Mouse (Mus musculus) cortical plate, adult 2 months (tissue): ENCODE data around the gene Avil. TPM values are rescaled to one million over a fixed set of nuclear protein-coding genes. Genes with fewer than 3 reads are reported as not detected.

Experiments used
- H3K27ac ChIP-seq: fragments of 200-500 bp; 2 replicates; pipeline ENCODE4 v1.5.1; 2012; ENCODE audit warnings: low read length, control low read depth, inconsistent platforms; ENCODE audit not compliant: insufficient read depth
- H3K4me1 ChIP-seq: fragments of 200-500 bp; 2 replicates; pipeline ENCODE4 v1.6.1; 2011; ENCODE audit warnings: low read length; ENCODE audit not compliant: control insufficient read depth, insufficient read depth
- H3K4me3 ChIP-seq: fragments of 200-500 bp; 2 replicates; pipeline ENCODE4 v1.5.1; 2011; ENCODE audit warnings: mild to moderate bottlenecking, low read length, control low read depth; ENCODE audit not compliant: insufficient read depth
- CTCF ChIP-seq: fragments of 200-500 bp; IDR thresholded peaks from 2 replicates; pipeline ENCODE4 v1.5.1; 2011; ENCODE audit warnings: mild to moderate bottlenecking, control low read depth, low read length; ENCODE audit not compliant: insufficient read depth; ENCODE audit errors: extremely low read depth
- POLR2A ChIP-seq: fragments of 200-500 bp; IDR thresholded peaks from 2 replicates; pipeline ENCODE4 v1.6.1; 2011; ENCODE audit warnings: mild to moderate bottlenecking, low read length, control low read depth; ENCODE audit not compliant: insufficient read depth; ENCODE audit errors: extremely low read depth
- polyA plus RNA-seq: library from polyadenylated mRNA; depleted of rRNA; stranded (reverse); fragments of >200 nt; gene quantifications from 2 replicates; pipeline ENCODE4 v1.2.3, GENCODE M21; 2012; rRNA removed

Avil gene
- polyA plus RNA-seq, 1 experiment = 0.19 TPM

DNA sequence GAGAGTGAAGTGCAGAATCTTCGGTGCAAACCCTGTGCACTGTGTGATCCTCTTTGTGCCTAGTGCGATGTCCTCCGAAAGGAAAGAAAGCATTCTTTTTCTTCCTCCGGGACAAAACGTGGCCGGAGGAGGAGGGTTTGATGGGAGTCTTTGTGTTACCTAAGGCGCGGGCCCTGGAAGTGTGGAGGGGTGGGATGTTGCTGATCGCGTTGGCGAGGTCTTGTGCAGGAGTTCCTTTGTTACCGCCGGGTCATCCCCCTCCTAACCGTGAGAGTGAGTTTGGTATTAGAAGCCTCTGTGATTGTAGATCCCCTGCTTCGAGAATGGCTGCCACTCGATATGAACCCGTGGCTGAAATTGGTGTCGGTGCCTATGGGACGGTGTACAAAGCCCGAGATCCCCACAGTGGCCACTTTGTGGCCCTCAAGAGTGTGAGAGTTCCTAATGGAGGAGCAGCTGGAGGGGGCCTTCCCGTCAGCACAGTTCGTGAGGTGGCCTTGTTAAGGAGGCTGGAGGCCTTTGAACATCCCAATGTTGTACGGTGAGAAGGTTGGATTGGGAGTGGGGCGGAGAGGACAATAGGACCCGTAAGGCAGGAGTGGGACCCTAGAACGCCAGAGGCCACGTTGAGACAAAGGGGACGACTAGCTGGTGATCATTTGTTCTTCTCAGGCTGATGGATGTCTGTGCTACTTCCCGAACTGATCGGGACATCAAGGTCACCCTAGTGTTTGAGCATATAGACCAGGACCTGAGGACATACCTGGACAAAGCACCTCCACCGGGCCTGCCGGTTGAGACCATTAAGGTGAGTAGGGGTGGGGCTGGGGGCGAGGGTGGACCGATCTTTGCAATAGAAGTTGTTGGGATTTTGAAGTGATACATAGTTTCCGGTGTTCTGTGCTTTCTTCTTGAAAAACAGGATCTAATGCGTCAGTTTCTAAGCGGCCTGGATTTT is 63.7 kb downstream of the Avil start:
- Histone ChIP-seq H3K27ac (peak overlapping the region; percentile 48), H3K4me1 (peaks cover 3% of the 10 kb centered on the region; the same call in 1 of the 2 replicates)

DNA sequence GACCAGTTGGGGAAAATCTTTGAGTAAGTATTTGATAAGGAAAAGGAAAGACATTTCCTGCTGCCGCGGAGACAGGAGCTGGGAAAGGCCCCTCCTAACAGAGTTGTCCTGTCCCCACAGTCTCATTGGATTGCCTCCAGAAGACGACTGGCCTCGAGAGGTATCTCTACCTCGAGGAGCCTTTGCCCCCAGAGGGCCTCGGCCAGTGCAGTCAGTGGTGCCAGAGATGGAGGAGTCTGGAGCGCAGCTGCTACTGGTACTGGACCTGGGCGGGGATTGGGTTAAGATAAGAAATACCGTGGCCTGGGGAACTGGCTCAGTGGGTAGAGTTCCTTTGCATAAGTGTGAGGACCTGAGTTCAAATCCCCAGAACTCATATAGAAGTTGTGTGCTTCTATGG is 65.5 kb downstream of the Avil start:
- Histone ChIP-seq H3K4me3 (no peak overlapping the region), H3K4me1 (peaks cover 3% of the 10 kb centered on the region; the same call in 1 of the 2 replicates), H3K27ac (no peak overlapping the region)
- TF ChIP-seq POLR2A = no peak
- TF ChIP-seq CTCF = no peak

More for the DNA sequence above, 63.7 kb downstream of the Avil start:
- TF ChIP-seq CTCF (no peak), POLR2A (no peak)
- peak overlapping the region; percentile 78 for H3K4me3 ChIP-seq

DNA sequence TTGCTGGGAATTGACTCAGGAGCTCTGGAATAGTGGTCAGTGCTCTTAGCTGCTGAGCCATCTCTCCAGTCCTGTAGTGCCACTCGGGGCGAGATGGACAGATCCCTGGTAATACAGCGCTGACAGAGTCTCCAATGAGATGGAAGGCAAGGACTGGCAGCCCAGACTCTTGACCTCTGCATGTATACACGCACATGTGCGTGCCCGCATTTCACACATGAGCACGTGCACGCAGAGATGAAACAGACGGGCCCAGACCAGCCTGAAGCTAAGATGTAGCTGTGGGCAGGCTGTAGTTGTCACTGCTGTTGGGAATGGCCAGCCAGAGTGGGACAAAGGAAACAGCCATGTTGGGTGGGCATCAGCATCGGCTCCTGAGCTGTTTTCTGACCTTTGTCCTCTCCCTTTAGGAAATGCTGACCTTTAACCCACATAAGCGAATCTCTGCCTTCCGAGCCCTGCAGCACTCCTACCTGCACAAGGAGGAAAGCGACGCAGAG is 66.1 kb downstream of the Avil start:
- Histone ChIP-seq H3K27ac (no peak overlapping the region), H3K4me3 (no peak overlapping the region), H3K4me1 (peaks cover 3% of the 10 kb centered on the region; the same call in 1 of the 2 replicates)
- TF ChIP-seq CTCF (no peak), POLR2A (no peak)

- H3K27ac ChIP-seq = no peak overlapping the region
- peaks cover 3% of the 10 kb centered on the region; the same call in 1 of the 2 replicates for H3K4me1 ChIP-seq
- TF ChIP-seq CTCF (no peak), POLR2A (no peak)
- H3K4me3 ChIP-seq = peak overlapping the region; percentile 69; the same call in 1 of the 2 replicates
Observed at GRCm38 (mm10) chr10:127068360-127069038, 68.0 kb downstream of the Avil start.

DNA sequence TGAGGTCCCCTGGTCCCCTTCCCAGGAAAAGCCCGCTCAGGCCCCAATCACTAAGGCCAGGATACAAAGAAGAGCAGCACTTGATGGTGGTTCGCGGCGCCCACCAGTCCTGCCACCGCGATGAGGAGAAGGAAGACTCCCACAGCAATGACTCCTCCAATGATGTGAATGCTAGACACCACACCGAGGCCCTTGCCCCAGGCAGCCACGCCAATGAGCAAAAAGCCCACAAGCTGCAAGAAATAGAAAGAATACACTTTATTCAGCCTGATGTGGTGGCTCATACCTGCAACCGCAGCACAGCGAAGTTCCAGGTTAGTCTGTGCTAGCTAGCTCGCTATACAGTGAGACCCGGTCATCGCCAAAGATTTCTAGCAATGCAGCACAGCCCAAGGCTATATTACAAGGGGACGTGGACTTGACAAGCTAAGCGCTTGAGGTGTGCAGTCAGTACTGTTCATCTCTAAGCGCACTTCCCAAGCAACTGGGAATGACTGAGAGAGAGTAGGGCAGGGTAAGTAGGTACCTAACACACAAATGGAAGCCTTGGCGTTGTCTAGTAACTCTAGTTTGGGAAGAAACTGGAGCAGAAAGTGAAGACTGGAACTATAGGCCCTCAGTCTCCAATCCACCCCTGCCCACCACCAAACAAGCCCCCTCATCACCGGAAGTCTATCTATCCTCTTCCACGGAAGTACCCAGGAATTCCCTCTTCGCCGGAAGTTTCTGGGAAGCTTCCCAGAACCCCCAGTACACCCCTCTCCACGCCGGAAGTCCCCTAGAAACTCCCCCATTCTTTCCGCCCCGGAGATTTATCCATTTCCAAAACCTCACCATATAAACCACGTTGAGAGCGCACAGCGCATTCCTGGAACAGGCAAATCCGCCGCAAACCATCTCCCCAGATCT is 69.0 kb downstream of the Avil start:
- peak overlapping the region; percentile 69 for H3K4me3 ChIP-seq
- no peak for TF ChIP-seq CTCF
- no peak; the same call in 1 of the 2 replicates for TF ChIP-seq POLR2A
- H3K4me1 ChIP-seq = peaks cover under 1% of the 10 kb centered on the region; the same call in 1 of the 2 replicates
- no peak overlapping the region; the same call in 1 of the 2 replicates for H3K27ac ChIP-seq

Other genes with a start within 250 kb of the Avil start
- 10.3 and 10.4 TPM in 2 replicates for gene Atp23, start 99.4 kb upstream of the Avil start, polyA plus RNA-seq
- gene Ctdsp2, start 22.0 kb upstream of the Avil start, polyA plus RNA-seq = 76.5 TPM in 2 replicates
- 34.6 and 36.2 TPM in 2 replicates for gene Tsfm, start 30.1 kb downstream of the Avil start, polyA plus RNA-seq
- gene Mettl1, start 40.7 kb downstream of the Avil start, polyA plus RNA-seq = 14.0 and 14.6 TPM in 2 replicates
- 0.19 and 0.21 TPM in 2 replicates for gene Eef1akmt3, start 40.8 kb downstream of the Avil start, polyA plus RNA-seq
- gene Cyp27b1, start 47.5 kb downstream of the Avil start, polyA plus RNA-seq = 0.67 and 0.78 TPM in 2 replicates
- 11.8 TPM in 2 replicates for gene March9, start 59.5 kb downstream of the Avil start, polyA plus RNA-seq
- gene Cdk4, start 62.8 kb downstream of the Avil start, polyA plus RNA-seq = 134 and 139 TPM in 2 replicates
- 81.3 and 88.3 TPM in 2 replicates for gene Tspan31, start 69.6 kb downstream of the Avil start, polyA plus RNA-seq
- gene Agap2, start 74.6 kb downstream of the Avil start, polyA plus RNA-seq = 383 and 414 TPM in 2 replicates
- 106 TPM in 2 replicates for gene Os9, start 120.4 kb downstream of the Avil start, polyA plus RNA-seq
- gene B4galnt1, start 164.5 kb downstream of the Avil start, polyA plus RNA-seq = 127 and 129 TPM in 2 replicates
- gene Slc26a10, start 179.9 kb downstream of the Avil start, polyA plus RNA-seq = 8.7 TPM in 2 replicates
- gene Arhgef25, start 189.4 kb downstream of the Avil start, polyA plus RNA-seq = 225 and 288 TPM in 2 replicates
- 371 and 407 TPM in 2 replicates for gene Dtx3, start 195.0 kb downstream of the Avil start, polyA plus RNA-seq
- 116 and 117 TPM in 2 replicates for gene Pip4k2c, start 210.9 kb downstream of the Avil start, polyA plus RNA-seq